Mouse (Mus musculus) mesoderm, embryonic 11.5 days (tissue): ENCODE measurements at regions not wholly inside any gene's neighbourhood (a gene's known extent, or its start where the extent isn't known, plus 50 kb on each side); places are given as distances from the start of the nearest gene placed in this dataset.

Experiments
- DNase-seq: peaks from one replicate; pipeline ENCODE4 v3.0.0-alpha.2; 2012; ENCODE audit warnings: low read depth, low spot score

- no peak for DNase-seq
Observed at GRCm38 (mm10) chr17:51528161-51528560, 304.9 kb downstream of the Satb1 start.

- no peak for DNase-seq
Observed at GRCm38 (mm10) chr17:51526881-51527280, 306.2 kb downstream of the Satb1 start.

GRCm38 (mm10) chr17:51526464-51526863 is 306.6 kb downstream of the Satb1 start:
- no peak for DNase-seq

- DNase-seq: no peak
Observed at GRCm38 (mm10) chr17:51526021-51526420, 307.1 kb downstream of the Satb1 start.

- no peak for DNase-seq
Observed at GRCm38 (mm10) chr17:51525219-51525618, 307.9 kb downstream of the Satb1 start.

GRCm38 (mm10) chr17:51511917-51512316 is 321.2 kb downstream of the Satb1 start:
- no peak for DNase-seq

GRCm38 (mm10) chr17:51500751-51501150 is 321.6 kb upstream of the Tbc1d5 start:
- DNase-seq: no peak

GRCm38 (mm10) chr17:51499541-51499940 is 320.4 kb upstream of the Tbc1d5 start:
- no peak for DNase-seq

- DNase-seq: no peak
Observed at GRCm38 (mm10) chr17:51495038-51495437, 315.9 kb upstream of the Tbc1d5 start.

- no peak for DNase-seq
Observed at GRCm38 (mm10) chr17:51489386-51489785, 310.2 kb upstream of the Tbc1d5 start.

GRCm38 (mm10) chr17:51487918-51488445 is 308.8 kb upstream of the Tbc1d5 start:
- no peak for DNase-seq

GRCm38 (mm10) chr17:51477810-51478209 is 298.7 kb upstream of the Tbc1d5 start:
- no peak for DNase-seq

- no peak for DNase-seq
Observed at GRCm38 (mm10) chr17:51477404-51477803, 298.3 kb upstream of the Tbc1d5 start.

GRCm38 (mm10) chr17:51462137-51462880 is 283.2 kb upstream of the Tbc1d5 start:
- no peak for DNase-seq

GRCm38 (mm10) chr17:51461248-51461647 is 282.1 kb upstream of the Tbc1d5 start:
- DNase-seq: no peak

GRCm38 (mm10) chr17:51459119-51459518 is 280.0 kb upstream of the Tbc1d5 start:
- no peak for DNase-seq

GRCm38 (mm10) chr17:51415746-51416145 is 236.6 kb upstream of the Tbc1d5 start:
- DNase-seq: no peak

GRCm38 (mm10) chr17:51414304-51414703 is 235.2 kb upstream of the Tbc1d5 start:
- no peak for DNase-seq

- no peak for DNase-seq
Observed at GRCm38 (mm10) chr17:51413741-51414140, 234.6 kb upstream of the Tbc1d5 start.

- DNase-seq: no peak
Observed at GRCm38 (mm10) chr17:51411545-51412094, 232.5 kb upstream of the Tbc1d5 start.

- DNase-seq: no peak
Observed at GRCm38 (mm10) chr17:51408894-51409293, 229.7 kb upstream of the Tbc1d5 start.

GRCm38 (mm10) chr17:51408367-51408766 is 229.2 kb upstream of the Tbc1d5 start:
- no peak for DNase-seq

GRCm38 (mm10) chr17:51407046-51407445 is 227.9 kb upstream of the Tbc1d5 start:
- DNase-seq: no peak
